Mouse (Mus musculus): ENCODE data around the gene Fbln2. TPM values are rescaled to one million over a fixed set of nuclear protein-coding genes. Genes with fewer than 3 reads are reported as not detected.

The Fbln2 gene
- polyA plus RNA-seq, 1 experiment from 2014 or later, result 101 TPM

- Histone ChIP-seq H3K27me3 (ENCODE audit: low read depth, poor library complexity, severe bottlenecking) (peaks cover 93% of the 10 kb centered on the region), H3K4me3 (no peak overlapping the region), H3K36me3 (no peaks in the 10 kb centered on the region), H3K27ac (no peak overlapping the region), H3K4me1 (peaks cover 19% of the 10 kb centered on the region), H3K9me3 (replicated peaks) (no peaks in the 10 kb centered on the region)
- DNase-seq (ENCODE audit: low spot score), result no peak
- 65% methylated on average over 4 of the region's 4 CpGs for WGBS
Measured at GRCm38 (mm10) chr6:91287148-91287547, 74.9 kb downstream of the Fbln2 start.

DNA sequence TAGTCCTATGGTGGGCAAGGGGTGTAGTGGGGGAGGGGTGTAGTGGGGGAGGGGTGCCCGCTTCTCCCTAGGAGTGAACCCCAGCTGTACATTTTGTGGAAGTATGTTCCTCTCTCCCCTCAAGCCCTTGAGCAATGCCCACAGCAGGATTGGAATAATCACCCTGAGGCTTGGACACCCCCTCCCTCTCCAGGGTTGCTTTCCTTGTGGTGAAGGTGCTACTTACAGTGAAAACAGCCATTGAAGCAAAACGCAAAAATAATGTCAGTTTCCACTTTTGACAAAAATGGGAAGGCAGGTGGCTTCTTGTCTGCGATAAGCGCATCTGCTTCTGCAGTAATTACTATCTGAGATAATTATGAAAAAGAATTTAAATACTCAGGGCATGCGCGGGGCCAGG, 75.4 kb downstream of the Fbln2 start:
- H3K9me3 ChIP-seq (replicated peaks), result no peaks in the 10 kb centered on the region
- WGBS, result 67% methylated on average over 6 of the region's 6 CpGs
- DNase-seq (ENCODE audit: low spot score), result no peak
- no peak overlapping the region for H3K4me3 ChIP-seq
- H3K27ac ChIP-seq, result no peak overlapping the region
- H3K4me1 ChIP-seq, result peaks cover 19% of the 10 kb centered on the region
- H3K27me3 ChIP-seq (ENCODE audit: low read depth, poor library complexity, severe bottlenecking), result peaks cover 88% of the 10 kb centered on the region
- H3K36me3 ChIP-seq, result no peaks in the 10 kb centered on the region

DNA sequence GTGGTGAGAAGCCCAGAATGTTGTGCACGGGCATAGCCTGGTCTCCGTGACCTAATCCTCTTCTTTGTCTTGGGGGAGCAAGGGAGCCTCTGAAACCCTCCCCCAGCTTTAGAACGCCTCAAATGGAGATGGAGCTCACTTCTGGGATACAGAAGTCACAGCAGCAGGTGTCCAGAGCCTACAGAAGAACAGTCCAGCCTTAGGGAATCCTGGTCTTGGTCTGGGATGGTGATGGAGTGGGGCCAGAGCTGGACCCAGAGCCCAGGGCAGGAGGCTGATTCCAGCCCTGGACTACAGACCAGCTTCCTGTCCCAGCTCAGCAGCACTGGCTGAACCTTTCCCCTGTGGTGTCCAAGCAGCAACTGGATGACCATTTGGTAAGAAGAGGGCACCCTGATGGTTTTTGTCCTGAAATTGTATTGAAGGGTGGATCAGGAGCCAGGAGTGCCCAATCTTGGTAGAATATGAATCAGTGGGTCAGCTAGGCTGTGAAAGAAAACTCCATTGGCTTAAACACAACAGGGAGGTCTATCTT, 76.1 kb downstream of the Fbln2 start:
- Histone ChIP-seq H3K27ac (no peak overlapping the region), H3K9me3 (replicated peaks) (no peaks in the 10 kb centered on the region), H3K27me3 (ENCODE audit: low read depth, poor library complexity, severe bottlenecking) (peaks cover 81% of the 10 kb centered on the region), H3K4me1 (peaks cover 19% of the 10 kb centered on the region), H3K4me3 (no peak overlapping the region), H3K36me3 (no peaks in the 10 kb centered on the region)
- WGBS, result 69% methylated on average over 3 of the region's 3 CpGs
- DNase-seq (ENCODE audit: low spot score), result no peak

DNA sequence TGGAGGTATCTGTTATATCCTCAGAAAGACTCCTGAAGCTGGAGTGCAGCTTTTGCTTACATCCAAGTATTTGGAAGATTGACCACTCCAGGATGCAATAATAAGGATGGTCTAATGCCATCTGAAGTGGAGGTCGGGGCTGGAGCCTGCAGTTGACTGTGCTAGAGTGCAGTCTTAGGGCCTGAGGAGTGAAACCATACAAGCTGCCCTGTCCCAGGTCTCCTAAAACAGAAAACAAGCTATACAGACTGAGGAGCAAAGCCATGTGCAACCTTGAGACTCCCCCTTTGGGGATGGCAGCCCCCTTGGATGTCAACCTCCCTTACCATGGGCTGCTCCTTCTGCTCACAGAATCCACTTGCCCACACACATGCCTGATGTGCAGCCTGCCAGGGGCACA, 76.7 kb downstream of the Fbln2 start:
- H3K27ac ChIP-seq, result no peak overlapping the region
- peaks cover 19% of the 10 kb centered on the region for H3K4me1 ChIP-seq

GRCm38 (mm10) chr6:91290937-91291336, 78.7 kb downstream of the Fbln2 start:
- no peak for DNase-seq (ENCODE audit: low spot score)
- Histone ChIP-seq H3K27ac (no peak overlapping the region), H3K4me3 (no peak overlapping the region), H3K9me3 (replicated peaks) (no peaks in the 10 kb centered on the region), H3K36me3 (no peaks in the 10 kb centered on the region), H3K4me1 (peaks cover 5% of the 10 kb centered on the region; the same call in 1 of the 2 replicates), H3K27me3 (ENCODE audit: low read depth, poor library complexity, severe bottlenecking) (peaks cover 55% of the 10 kb centered on the region)
- 81% methylated on average over 10 of the region's 10 CpGs for WGBS

More for the DNA sequence above, 76.7 kb downstream of the Fbln2 start:
- Histone ChIP-seq H3K4me3 (no peak overlapping the region), H3K36me3 (no peaks in the 10 kb centered on the region), H3K9me3 (replicated peaks) (no peaks in the 10 kb centered on the region), H3K27me3 (ENCODE audit: low read depth, poor library complexity, severe bottlenecking) (peaks cover 75% of the 10 kb centered on the region)
- WGBS, result 80% methylated on average over 1 of the region's 1 CpGs
- DNase-seq (ENCODE audit: low spot score), result no peak

DNA sequence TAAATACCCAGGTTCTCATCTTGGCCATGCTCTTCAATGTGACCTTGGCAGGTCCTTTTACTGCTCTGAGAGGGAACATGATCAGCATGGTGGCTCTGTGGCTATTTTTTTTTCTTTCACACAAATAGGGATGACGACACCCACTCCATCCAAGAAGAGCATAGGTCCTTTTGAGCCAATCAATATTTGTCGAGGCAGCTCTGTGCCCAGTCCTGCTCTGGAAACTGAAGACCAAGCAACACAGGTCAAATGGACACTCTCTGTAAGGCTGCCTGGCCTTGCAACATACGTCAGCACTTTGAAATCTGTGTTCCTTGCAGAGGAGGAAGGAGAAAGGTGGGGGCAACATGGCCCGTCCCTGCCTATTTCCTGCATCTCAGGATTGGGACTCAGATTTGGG, 83.2 kb downstream of the Fbln2 start:
- no peak overlapping the region for H3K4me3 ChIP-seq
- no peaks in the 10 kb centered on the region for H3K36me3 ChIP-seq
- no peak for DNase-seq (ENCODE audit: low spot score)
- H3K27ac ChIP-seq, result no peak overlapping the region
- peaks cover 22% of the 10 kb centered on the region for H3K27me3 ChIP-seq (ENCODE audit: low read depth, poor library complexity, severe bottlenecking)
- WGBS, result 75% methylated on average over 4 of the region's 4 CpGs
- peaks cover 15% of the 10 kb centered on the region for H3K4me1 ChIP-seq
- H3K9me3 ChIP-seq (replicated peaks), result no peaks in the 10 kb centered on the region

DNA sequence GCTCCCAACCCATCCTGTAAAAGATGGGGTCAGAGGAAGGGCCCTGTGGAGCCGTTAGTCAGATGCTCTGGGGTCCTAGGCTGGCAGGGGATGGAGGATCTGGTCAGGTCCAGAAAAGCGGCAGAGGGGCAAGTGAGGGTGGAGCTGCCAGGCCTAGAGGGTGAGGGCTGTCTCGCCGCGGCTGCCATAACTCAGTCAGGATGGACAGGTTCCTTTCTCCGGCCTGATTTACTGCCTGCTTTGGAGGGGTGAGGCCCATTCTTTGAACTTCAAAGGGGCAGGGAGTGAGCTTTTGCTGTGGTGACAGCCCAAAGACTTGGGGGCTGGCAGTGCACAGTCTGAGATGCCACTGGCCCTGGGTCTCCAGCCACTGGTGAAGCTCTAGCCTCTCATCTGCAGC, 86.6 kb downstream of the Fbln2 start:
- no peaks in the 10 kb centered on the region for H3K36me3 ChIP-seq
- no peak overlapping the region for H3K27ac ChIP-seq
- H3K4me1 ChIP-seq, result peaks cover 17% of the 10 kb centered on the region
- H3K9me3 ChIP-seq (replicated peaks), result no peaks in the 10 kb centered on the region
- no peak overlapping the region for H3K4me3 ChIP-seq
- peaks cover 12% of the 10 kb centered on the region; the same call in 1 of the 2 replicates for H3K27me3 ChIP-seq (ENCODE audit: low read depth, poor library complexity, severe bottlenecking)
- WGBS, result 4% methylated on average over 6 of the region's 6 CpGs
- DNase-seq (ENCODE audit: low spot score), result no peak

DNA sequence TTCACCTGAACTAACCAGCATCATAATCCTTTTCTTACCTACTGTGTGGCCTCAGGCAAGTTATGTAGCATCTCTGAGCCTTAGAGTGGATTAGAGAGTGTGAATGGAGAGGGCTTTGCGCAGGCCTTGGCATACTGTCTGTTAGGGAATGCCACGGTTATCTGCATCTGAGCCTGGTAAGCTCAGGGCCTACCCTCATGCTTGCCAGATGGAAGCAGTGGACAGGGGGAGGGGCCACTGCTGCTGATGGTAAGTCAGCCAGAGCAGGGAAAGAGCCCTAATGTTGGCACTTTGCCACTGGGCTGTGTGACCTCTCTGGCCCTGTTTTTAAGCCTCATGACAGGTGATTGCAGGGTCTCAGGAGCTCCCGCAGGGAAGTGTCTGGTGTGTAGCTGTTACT, 87.8 kb downstream of the Fbln2 start:
- H3K4me1 ChIP-seq, result peaks cover 17% of the 10 kb centered on the region
- H3K27ac ChIP-seq, result no peak overlapping the region
- DNase-seq (ENCODE audit: low spot score), result no peak
- H3K4me3 ChIP-seq, result no peak overlapping the region
- 61% methylated on average over 3 of the region's 3 CpGs for WGBS
- H3K27me3 ChIP-seq (ENCODE audit: low read depth, poor library complexity, severe bottlenecking), result peaks cover 12% of the 10 kb centered on the region; the same call in 1 of the 2 replicates
- H3K36me3 ChIP-seq, result no peaks in the 10 kb centered on the region
- no peaks in the 10 kb centered on the region for H3K9me3 ChIP-seq (replicated peaks)

GRCm38 (mm10) chr6:91301839-91302238, 89.6 kb downstream of the Fbln2 start:
- no peaks in the 10 kb centered on the region for H3K36me3 ChIP-seq
- 46% methylated on average over 1 of the region's 1 CpGs for WGBS
- H3K27me3 ChIP-seq (ENCODE audit: low read depth, poor library complexity, severe bottlenecking), result peaks cover 12% of the 10 kb centered on the region; the same call in 1 of the 2 replicates
- no peak for DNase-seq (ENCODE audit: low spot score)
- H3K9me3 ChIP-seq (replicated peaks), result no peaks in the 10 kb centered on the region
- no peak overlapping the region for H3K27ac ChIP-seq
- H3K4me3 ChIP-seq, result no peak overlapping the region
- H3K4me1 ChIP-seq, result peaks cover 17% of the 10 kb centered on the region

DNA sequence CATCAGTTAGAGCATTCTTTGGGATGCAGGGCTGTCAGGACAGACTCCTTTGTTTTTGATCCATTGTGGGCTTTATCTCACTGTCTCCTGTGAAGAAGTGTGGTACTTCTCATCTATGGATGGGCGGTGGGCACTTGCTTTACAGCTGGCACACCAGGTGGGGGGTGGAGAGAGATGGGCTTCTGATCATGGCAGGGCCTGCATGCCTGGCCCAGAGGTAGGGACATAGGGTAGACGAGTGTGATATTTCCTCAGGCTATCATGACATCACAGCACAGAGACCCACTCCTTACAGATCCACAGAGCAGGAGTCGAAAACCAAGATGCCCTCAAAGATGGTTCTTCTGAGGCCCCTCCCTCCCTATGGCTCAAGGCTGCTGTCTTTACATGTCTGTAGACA, 90.1 kb downstream of the Fbln2 start:
- Histone ChIP-seq H3K36me3 (no peaks in the 10 kb centered on the region), H3K27me3 (ENCODE audit: low read depth, poor library complexity, severe bottlenecking) (peaks cover 12% of the 10 kb centered on the region; the same call in 1 of the 2 replicates), H3K4me1 (peaks cover 17% of the 10 kb centered on the region), H3K4me3 (no peak overlapping the region), H3K27ac (no peak overlapping the region), H3K9me3 (replicated peaks) (no peaks in the 10 kb centered on the region)
- 88% methylated on average over 3 of the region's 3 CpGs for WGBS
- no peak for DNase-seq (ENCODE audit: low spot score)

DNA sequence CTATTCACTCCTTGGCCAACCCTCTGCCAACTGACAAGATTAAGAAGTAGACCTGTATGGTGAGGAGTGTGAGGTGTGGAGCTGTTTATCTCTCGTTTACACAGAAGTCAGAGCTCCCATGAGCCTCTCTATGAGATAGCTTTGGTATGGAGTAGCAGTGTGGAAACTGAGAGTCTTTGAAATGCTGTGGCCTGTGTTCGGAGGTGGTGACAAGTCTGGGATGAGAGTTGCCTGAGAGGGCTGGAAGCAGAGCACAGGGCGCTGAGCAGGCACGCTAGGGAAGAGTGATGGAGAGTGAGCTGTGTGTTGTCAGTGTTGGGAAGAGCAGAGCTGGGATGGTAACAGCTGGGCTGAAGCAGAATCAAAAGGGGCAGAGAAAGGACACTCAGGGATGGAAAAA, 91.9 kb downstream of the Fbln2 start:
- no peak overlapping the region for H3K27ac ChIP-seq
- H3K36me3 ChIP-seq, result no peaks in the 10 kb centered on the region
- WGBS, result 72% methylated on average over 4 of the region's 4 CpGs
- H3K27me3 ChIP-seq (ENCODE audit: low read depth, poor library complexity, severe bottlenecking), result 0 out of 2 replicates have a peak, but pooled peaks cover 4% of the 10 kb centered on the region
- H3K4me1 ChIP-seq, result peaks cover 10% of the 10 kb centered on the region
- no peak for DNase-seq (ENCODE audit: low spot score)
- no peak overlapping the region for H3K4me3 ChIP-seq
- H3K9me3 ChIP-seq (replicated peaks), result no peaks in the 10 kb centered on the region

DNA sequence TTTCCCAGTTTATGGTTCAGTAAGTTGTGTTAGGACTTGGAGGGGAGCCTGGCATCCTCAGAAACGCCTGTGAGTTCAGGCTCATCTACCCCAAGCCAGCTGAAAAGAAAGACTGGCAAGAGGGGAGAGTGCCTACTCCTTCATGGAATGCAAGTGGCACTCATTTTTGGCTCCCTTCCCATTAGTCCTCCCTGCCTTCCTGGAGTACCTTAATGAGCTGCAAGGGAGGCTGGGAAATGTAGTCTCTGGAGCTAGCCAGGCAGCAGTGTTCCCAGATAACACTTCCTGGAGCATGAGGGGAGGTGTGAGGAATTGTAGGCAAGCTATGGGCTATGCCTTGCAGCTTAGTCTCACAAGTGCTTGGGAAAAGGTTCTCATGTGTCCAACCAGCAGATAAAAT, 95.7 kb downstream of the Fbln2 start:
- no peaks in the 10 kb centered on the region for H3K4me1 ChIP-seq
- no peaks in the 10 kb centered on the region for H3K27me3 ChIP-seq (ENCODE audit: low read depth, poor library complexity, severe bottlenecking)
- H3K27ac ChIP-seq, result no peak overlapping the region
- no peak overlapping the region for H3K4me3 ChIP-seq
- 58% methylated on average over 1 of the region's 1 CpGs for WGBS
- no peaks in the 10 kb centered on the region for H3K9me3 ChIP-seq (replicated peaks)
- DNase-seq (ENCODE audit: low spot score), result no peak
- no peaks in the 10 kb centered on the region for H3K36me3 ChIP-seq

DNA sequence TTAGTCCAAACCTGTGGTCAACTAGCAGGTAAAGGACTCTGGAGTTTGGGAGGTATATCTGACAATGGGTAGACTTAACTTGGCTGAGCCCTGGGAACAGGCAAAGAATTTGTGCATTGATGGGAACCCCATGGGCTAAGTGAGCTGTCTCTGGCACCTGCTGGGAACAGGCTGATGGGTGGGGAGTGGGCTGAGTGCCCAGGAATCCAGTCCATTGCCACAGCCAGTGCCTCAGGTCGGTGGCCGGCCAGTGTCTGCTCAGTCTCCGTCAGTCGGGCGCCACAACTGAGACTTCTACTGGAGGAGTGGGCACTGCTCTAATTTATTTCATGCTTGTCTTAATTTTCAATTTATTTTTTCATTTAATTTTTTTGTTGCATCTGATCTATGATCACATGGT, 98.9 kb downstream of the Fbln2 start:
- Histone ChIP-seq H3K4me1 (no peaks in the 10 kb centered on the region), H3K4me3 (no peak overlapping the region), H3K9me3 (replicated peaks) (no peaks in the 10 kb centered on the region), H3K27me3 (ENCODE audit: low read depth, poor library complexity, severe bottlenecking) (no peaks in the 10 kb centered on the region), H3K36me3 (no peaks in the 10 kb centered on the region), H3K27ac (no peak overlapping the region)
- DNase-seq (ENCODE audit: low spot score), result no peak
- whole genome bisulfite sequencing, result 94% methylated on average over 5 of the region's 5 CpGs

GRCm38 (mm10) chr6:91312491-91312890, 100.2 kb downstream of the Fbln2 start:
- Histone ChIP-seq H3K9me3 (replicated peaks) (no peaks in the 10 kb centered on the region), H3K27ac (no peak overlapping the region), H3K4me3 (no peak overlapping the region), H3K4me1 (no peaks in the 10 kb centered on the region), H3K36me3 (no peaks in the 10 kb centered on the region), H3K27me3 (ENCODE audit: low read depth, poor library complexity, severe bottlenecking) (no peaks in the 10 kb centered on the region)
- no peak for DNase-seq (ENCODE audit: low spot score)
- WGBS, result 53% methylated on average over 9 of the region's 9 CpGs

All from limb, embryonic 10.5 days (tissue).